Mouse (Mus musculus): ENCODE data around the gene Spo11. TPM values are rescaled to one million over a fixed set of nuclear protein-coding genes. Genes with fewer than 3 reads are reported as not detected.

The Spo11 gene
- total and polyA plus RNA-seq, 2 experiments from 2014 or later, result 0.96 to 1.0 TPM

GRCm38 (mm10) chr2:172982776-172983561 is 5.5 kb downstream of the Spo11 start:
- ATAC-seq (no peak), DNase-seq (ENCODE audit: low spot score) (peak; percentile 47)
- H3K4me3 ChIP-seq (ENCODE audit: low read length), result no peak overlapping the region
- H3K4me2 ChIP-seq (ENCODE audit: low read depth, low read length), result no peak overlapping the region
- H3K27ac ChIP-seq, result no peak overlapping the region
- TF ChIP-seq CTCF (IDR thresholded peaks at IDR 0.05; ENCODE audit: low read depth), result peak; percentile 56
- H3K4me1 ChIP-seq (ENCODE audit: insufficient read depth, low read length), result no peaks in the 10 kb centered on the region
- H3K36me3 ChIP-seq (ENCODE audit: insufficient read depth, low read length), result no peaks in the 10 kb centered on the region
- H3K9me3 ChIP-seq (ENCODE audit: low read length), result no peaks in the 10 kb centered on the region
- WGBS, result 75% methylated on average over 9 of the region's 9 CpGs
- H3K27me3 ChIP-seq (ENCODE audit: insufficient read depth, low read length), result no peaks in the 10 kb centered on the region
- no peak overlapping the region for H3K9ac ChIP-seq (replicated peaks; ENCODE audit: low read length)

DNA sequence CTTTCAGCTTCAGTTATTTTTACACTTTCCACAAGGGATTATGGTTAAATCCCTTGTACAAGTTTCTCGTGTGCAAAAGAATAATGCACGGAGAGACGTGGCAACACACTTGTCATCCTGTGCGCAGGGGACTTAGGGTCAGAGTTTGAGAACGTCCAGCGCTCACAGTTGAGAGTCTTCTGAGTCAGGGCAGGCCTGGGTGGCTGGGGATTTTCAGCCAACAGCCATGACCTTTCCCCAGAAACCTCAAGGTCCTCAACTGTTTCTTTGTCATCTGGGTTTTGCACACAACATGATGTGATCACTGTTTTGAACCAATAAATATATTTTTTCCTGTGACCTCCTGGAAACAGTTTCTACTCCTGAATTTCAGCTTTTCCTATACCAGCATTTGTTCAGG is 12.7 kb downstream of the Spo11 start:
- 88% methylated on average over 6 of the region's 6 CpGs for WGBS
- H3K4me1 ChIP-seq (ENCODE audit: insufficient read depth, low read length), result no peaks in the 10 kb centered on the region
- no peaks in the 10 kb centered on the region for H3K9me3 ChIP-seq (ENCODE audit: low read length)
- H3K9ac ChIP-seq (replicated peaks; ENCODE audit: low read length), result no peak overlapping the region
- TF ChIP-seq CTCF (IDR thresholded peaks at IDR 0.05; ENCODE audit: low read depth), result no peak
- no peak overlapping the region for H3K4me2 ChIP-seq (ENCODE audit: low read depth, low read length)
- no peak for ATAC-seq
- no peak for DNase-seq (ENCODE audit: low spot score)
- H3K27ac ChIP-seq, result no peak overlapping the region
- no peak overlapping the region for H3K4me3 ChIP-seq (ENCODE audit: low read length)
- no peaks in the 10 kb centered on the region for H3K36me3 ChIP-seq (ENCODE audit: insufficient read depth, low read length)
- no peaks in the 10 kb centered on the region for H3K27me3 ChIP-seq (ENCODE audit: insufficient read depth, low read length)

DNA sequence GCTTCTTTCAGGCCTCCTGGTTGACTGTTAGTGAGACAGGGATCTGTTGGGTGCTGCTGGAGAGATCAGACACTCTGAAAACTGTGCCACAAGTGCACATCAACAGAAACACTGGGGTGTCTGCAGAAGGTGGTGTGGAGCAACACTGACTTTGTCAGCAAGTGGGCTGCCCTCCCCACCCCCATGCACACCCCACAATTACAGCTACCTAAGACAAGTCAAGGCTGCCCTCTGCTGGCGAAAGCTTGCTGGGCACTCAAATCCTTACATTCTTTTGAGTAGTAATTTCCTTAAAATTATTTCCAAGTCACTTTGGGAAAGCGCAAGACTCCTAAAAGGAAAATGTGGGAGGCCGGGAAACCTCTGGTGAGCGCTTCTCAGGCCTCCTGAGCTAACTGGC is 18.7 kb downstream of the Spo11 start:
- 12% methylated on average over 4 of the region's 4 CpGs for WGBS

GRCm38 (mm10) chr2:172997748-172998147 is 20.2 kb downstream of the Spo11 start:
- no peak for TF ChIP-seq CTCF (IDR thresholded peaks at IDR 0.05; ENCODE audit: low read depth)
- 75% methylated on average over 11 of the region's 11 CpGs for WGBS
- Histone ChIP-seq H3K9me3 (ENCODE audit: low read length) (no peaks in the 10 kb centered on the region), H3K4me2 (ENCODE audit: low read depth, low read length) (no peak overlapping the region), H3K36me3 (ENCODE audit: insufficient read depth, low read length) (no peaks in the 10 kb centered on the region), H3K4me1 (ENCODE audit: insufficient read depth, low read length) (peaks cover 9% of the 10 kb centered on the region; the same call in 1 of the 2 replicates), H3K9ac (replicated peaks; ENCODE audit: low read length) (no peak overlapping the region), H3K27ac (no peak overlapping the region), H3K4me3 (ENCODE audit: low read length) (no peak overlapping the region), H3K27me3 (ENCODE audit: insufficient read depth, low read length) (no peaks in the 10 kb centered on the region)
- ATAC-seq, result no peak
- DNase-seq (ENCODE audit: low spot score), result no peak

More for the DNA sequence above, 18.7 kb downstream of the Spo11 start:
- Histone ChIP-seq H3K4me2 (ENCODE audit: low read depth, low read length) (no peak overlapping the region), H3K9me3 (ENCODE audit: low read length) (no peaks in the 10 kb centered on the region), H3K27me3 (ENCODE audit: insufficient read depth, low read length) (no peaks in the 10 kb centered on the region), H3K9ac (replicated peaks; ENCODE audit: low read length) (no peak overlapping the region), H3K4me1 (ENCODE audit: insufficient read depth, low read length) (peaks cover 2% of the 10 kb centered on the region; the same call in 1 of the 2 replicates), H3K4me3 (ENCODE audit: low read length) (no peak overlapping the region), H3K27ac (no peak overlapping the region), H3K36me3 (ENCODE audit: insufficient read depth, low read length) (no peaks in the 10 kb centered on the region)
- ATAC-seq (no peak), DNase-seq (ENCODE audit: low spot score) (peak; percentile 88)
- peak; percentile 92 for TF ChIP-seq CTCF (IDR thresholded peaks at IDR 0.05; ENCODE audit: low read depth)

DNA sequence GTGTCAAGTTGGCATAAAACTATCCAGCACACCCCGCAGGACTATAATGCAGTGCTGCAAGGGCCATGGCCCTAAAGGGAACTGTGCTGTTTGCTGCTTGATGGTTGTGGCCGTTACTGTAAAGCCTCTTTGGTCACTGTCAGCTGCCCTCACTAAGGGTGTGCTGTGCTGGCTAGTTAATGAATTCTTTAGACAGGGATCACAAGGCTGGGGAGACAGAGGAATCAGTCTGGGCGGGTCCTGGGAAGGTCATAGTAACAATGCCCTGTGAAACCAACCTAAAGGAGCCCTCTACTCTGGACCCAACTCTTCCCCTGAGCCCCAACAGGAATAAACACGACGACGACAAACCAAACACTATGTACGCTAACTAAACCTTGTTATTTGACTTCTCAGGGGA is 21.0 kb downstream of the Spo11 start:
- Histone ChIP-seq H3K27me3 (ENCODE audit: insufficient read depth, low read length) (no peaks in the 10 kb centered on the region), H3K4me1 (ENCODE audit: insufficient read depth, low read length) (peaks cover 9% of the 10 kb centered on the region; the same call in 1 of the 2 replicates), H3K4me2 (ENCODE audit: low read depth, low read length) (no peak overlapping the region), H3K9ac (replicated peaks; ENCODE audit: low read length) (no peak overlapping the region), H3K27ac (no peak overlapping the region), H3K4me3 (ENCODE audit: low read length) (no peak overlapping the region), H3K36me3 (ENCODE audit: insufficient read depth, low read length) (peaks cover 2% of the 10 kb centered on the region), H3K9me3 (ENCODE audit: low read length) (no peaks in the 10 kb centered on the region)
- WGBS, result 71% methylated on average over 7 of the region's 7 CpGs
- no peak for ATAC-seq
- TF ChIP-seq CTCF (IDR thresholded peaks at IDR 0.05; ENCODE audit: low read depth), result no peak
- DNase-seq (ENCODE audit: low spot score), result no peak

GRCm38 (mm10) chr2:172999630-173000284 is 22.3 kb downstream of the Spo11 start, which contains the start of gene Rae1:
Gene Rae1 (plus strand): TSS chr2:173000117.
- H3K9ac ChIP-seq (replicated peaks; ENCODE audit: low read length), result peak within 1 kb of the TSS; percentile 97
- peaks cover 15% of the 10 kb centered on the region for H3K36me3 ChIP-seq (ENCODE audit: insufficient read depth, low read length)
- H3K4me2 ChIP-seq (ENCODE audit: low read depth, low read length), result peak within 1 kb of the TSS; percentile 88
- TF ChIP-seq CTCF (IDR thresholded peaks at IDR 0.05; ENCODE audit: low read depth), result peak; percentile 88
- H3K27me3 ChIP-seq (ENCODE audit: insufficient read depth, low read length), result no peaks in the 10 kb centered on the region
- H3K4me3 ChIP-seq (ENCODE audit: low read length), result peak within 1 kb of the TSS; percentile 94
- DNase-seq (ENCODE audit: low spot score), result peak; percentile 100
- H3K4me1 ChIP-seq (ENCODE audit: insufficient read depth, low read length), result peaks cover 9% of the 10 kb centered on the region; the same call in 1 of the 2 replicates
- under 1% methylated on average over 45 of the region's 45 CpGs for WGBS
- ATAC-seq, result peak; percentile 97
- H3K9me3 ChIP-seq (ENCODE audit: low read length), result no peaks in the 10 kb centered on the region
- H3K27ac ChIP-seq, result peak within 1 kb of the TSS; percentile 96
